Mouse (Mus musculus) MEL (cell line): ENCODE measurements around the gene Aktip. TPM values are rescaled to one million over a fixed set of nuclear protein-coding genes. Genes with fewer than 3 reads are reported as not detected.

Experiments used
- DNase-seq: peaks from one replicate; pipeline ENCODE4 v3.0.0; 2011; ENCODE audit warnings: low read depth, low spot score
- H3K27ac ChIP-seq: 2 replicates; pipeline ENCODE4 v1.5.1; 2012; ENCODE audit warnings: low read depth, mild to moderate bottlenecking, control low read depth, low read length, moderate library complexity; ENCODE audit not compliant: control insufficient read depth
- H3K27me3 ChIP-seq, 2 experiments: fragments of 150-350 bp in 1 of 2; sonication (generic) in 1 of 2; 2 replicates each; pipeline ENCODE4 v1.6.1; 2012; ENCODE audit warnings: low read length in 2 of 2, mild to moderate bottlenecking in 2 of 2, improper control_type of control experiment in 1 of 2, moderate library complexity in 1 of 2; ENCODE audit not compliant: insufficient read depth in 2 of 2, control insufficient read depth in 1 of 2
- H3K36me3 ChIP-seq, 2 experiments: 2 replicates each; pipeline ENCODE4 v1.6.1; 2012 to 2014; ENCODE audit warnings: low read length in 2 of 2, improper control_type of control experiment in 1 of 2, inconsistent platforms in 1 of 2, mild to moderate bottlenecking in 1 of 2; ENCODE audit not compliant: insufficient read depth in 2 of 2, control insufficient read depth in 1 of 2
- H3K4me1 ChIP-seq, 2 experiments: fragments of 150-350 bp in 1 of 2; sonication (generic) in 1 of 2; 2 replicates each; pipeline ENCODE4 v1.6.1; 2012; ENCODE audit warnings: low read length in 2 of 2, improper control_type of control experiment in 1 of 2, mild to moderate bottlenecking in 1 of 2; ENCODE audit not compliant: insufficient read depth in 2 of 2, control insufficient read depth in 1 of 2
- H3K4me3 ChIP-seq, 2 experiments: fragments of 150-350 bp in 1 of 2; sonication (generic) in 1 of 2; 2 replicates each; pipeline ENCODE4 v1.5.1; 2012; ENCODE audit warnings: low read depth in 2 of 2, low read length in 2 of 2, mild to moderate bottlenecking in 2 of 2, moderate library complexity in 2 of 2, control low read depth in 1 of 2, improper control_type of control experiment in 1 of 2; ENCODE audit not compliant: control insufficient read depth in 1 of 2, insufficient read depth in 1 of 2
- H3K79me2 ChIP-seq: 2 replicates; pipeline ENCODE4 v1.6.1; 2012; ENCODE audit warnings: mild to moderate bottlenecking, low read length, moderate library complexity; ENCODE audit not compliant: control insufficient read depth, poor library complexity, insufficient read depth
- H3K9ac ChIP-seq: 2 replicates; pipeline ENCODE4 v1.6.1; 2012; ENCODE audit warnings: low read depth, mild to moderate bottlenecking, control low read depth, low read length, moderate library complexity; ENCODE audit not compliant: control insufficient read depth, poor library complexity, severe bottlenecking
- H3K9me3 ChIP-seq: fragments of 150-350 bp; sonication (generic); replicated peaks from 2 replicates; pipeline ENCODE4 v1.6.1; 2012; ENCODE audit warnings: mild to moderate bottlenecking, low read length, improper control_type of control experiment, moderate library complexity; ENCODE audit not compliant: insufficient read depth
- BHLHE40 ChIP-seq: IDR thresholded peaks from 2 replicates; pipeline ENCODE4 v1.6.1; 2012; ENCODE audit warnings: low read depth, mild to moderate bottlenecking, inconsistent platforms, low read length, improper control_type of control experiment, borderline replicate concordance
- CHD1 ChIP-seq: IDR thresholded peaks from 2 replicates; pipeline ENCODE4 v1.6.1; 2012; ENCODE audit warnings: low read depth, mild to moderate bottlenecking, inconsistent platforms, low read length, improper control_type of control experiment
- EP300 ChIP-seq, 2 experiments: IDR thresholded peaks; 2 replicates each; pipeline ENCODE4 v1.6.1; 2011; ENCODE audit warnings: improper control_type of control experiment in 2 of 2, low read length in 2 of 2, low read depth in 1 of 2, mild to moderate bottlenecking in 1 of 2
- ETS1 ChIP-seq: IDR thresholded peaks from 2 replicates; pipeline ENCODE4 v1.6.1; 2012; ENCODE audit warnings: low read depth, mild to moderate bottlenecking, inconsistent platforms, low read length, improper control_type of control experiment, moderate library complexity
- GATA1 ChIP-seq: IDR thresholded peaks from 2 replicates; pipeline ENCODE4 v1.6.1; 2011; ENCODE audit warnings: low read depth, low read length, improper control_type of control experiment
- JUND ChIP-seq: IDR thresholded peaks from 2 replicates; pipeline ENCODE4 v1.6.1; 2011; ENCODE audit warnings: low read depth, mild to moderate bottlenecking, improper control_type of control experiment, low read length
- MAZ ChIP-seq: IDR thresholded peaks from 2 replicates; pipeline ENCODE4 v1.6.1; 2012; ENCODE audit warnings: low read depth, mild to moderate bottlenecking, inconsistent platforms, low read length, improper control_type of control experiment
- NELFE ChIP-seq: IDR thresholded peaks from 2 replicates; pipeline ENCODE4 v1.6.1; 2011; ENCODE audit warnings: low read depth, low read length, improper control_type of control experiment
- NRF1 ChIP-seq: IDR thresholded peaks from 2 replicates; pipeline ENCODE4 v1.6.1; 2014; ENCODE audit warnings: low read depth, mild to moderate bottlenecking, inconsistent platforms, low read length, improper control_type of control experiment, moderate library complexity; ENCODE audit not compliant: poor library complexity, insufficient read depth, severe bottlenecking
- POLR2AphosphoS2 ChIP-seq: IDR thresholded peaks from 2 replicates; pipeline ENCODE4 v1.6.1; 2011; ENCODE audit warnings: low read length, improper control_type of control experiment
- RAD21 ChIP-seq: IDR thresholded peaks from 2 replicates; pipeline ENCODE4 v1.6.1; 2011; ENCODE audit warnings: mild to moderate bottlenecking, low read depth, low read length, improper control_type of control experiment
- SIN3A ChIP-seq: IDR thresholded peaks from 2 replicates; pipeline ENCODE4 v1.6.1; 2012; ENCODE audit warnings: low read length, improper control_type of control experiment, inconsistent platforms
- TCF12 ChIP-seq: IDR thresholded peaks from 2 replicates; pipeline ENCODE4 v1.6.1; 2014; ENCODE audit warnings: low read depth, mild to moderate bottlenecking, inconsistent platforms, low read length, improper control_type of control experiment, moderate library complexity
- UBTF ChIP-seq: IDR thresholded peaks from 2 replicates; pipeline ENCODE4 v1.6.1; 2012; ENCODE audit warnings: low read depth, mild to moderate bottlenecking, inconsistent platforms, low read length, improper control_type of control experiment, moderate library complexity, borderline replicate concordance; ENCODE audit not compliant: insufficient read depth
- USF1 ChIP-seq: IDR thresholded peaks from 2 replicates; pipeline ENCODE4 v1.6.1; 2014; ENCODE audit warnings: low read depth, mild to moderate bottlenecking, inconsistent platforms, low read length, improper control_type of control experiment, moderate library complexity
- USF2 ChIP-seq, 2 experiments: IDR thresholded peaks; 2 replicates each; pipeline ENCODE4 v1.6.1; 2011 to 2012; ENCODE audit warnings: improper control_type of control experiment in 2 of 2, low read length in 2 of 2, borderline replicate concordance in 1 of 2, inconsistent platforms in 1 of 2, low read depth in 1 of 2, mild to moderate bottlenecking in 1 of 2; ENCODE audit not compliant: insufficient read depth in 1 of 2
- ZMIZ1 ChIP-seq: IDR thresholded peaks from 2 replicates; pipeline ENCODE4 v1.6.1; 2012; ENCODE audit warnings: low read depth, mild to moderate bottlenecking, inconsistent platforms, low read length, improper control_type of control experiment, moderate library complexity
- ZNF384 ChIP-seq: IDR thresholded peaks from 2 replicates; pipeline ENCODE4 v1.6.1; 2012; ENCODE audit warnings: low read depth, mild to moderate bottlenecking, inconsistent platforms, low read length, improper control_type of control experiment
- polyA plus RNA-seq, 2 experiments: library from polyadenylated mRNA; stranded (reverse) in 1 of 2; unstranded in 1 of 2; fragments of >175 nt in 1 of 2; fragments of >200 nt in 1 of 2; gene quantifications; 2 replicates each; pipeline versions ENCODE4 v1.2.1 to v1.2.4; 2012; ENCODE audit warnings: low replicate concordance in 2 of 2, low read depth in 1 of 2; ENCODE audit not compliant: insufficient read length in 2 of 2, insufficient read depth in 1 of 2, missing spikeins in 1 of 2
- total RNA-seq: library from RNA; depleted of rRNA; stranded (reverse); fragments of 300-350 nt; gene quantifications from 2 replicates; pipeline ENCODE4 v1.2.3, GENCODE M21; 2012

The Aktip gene
- total and polyA plus RNA-seq, 3 experiments: 4.6 to 8.5 TPM; not detected in 1

- no peak for DNase-seq
- Histone ChIP-seq H3K4me3 (no peak overlapping the region), H3K27ac (no peak overlapping the region), H3K9me3 (no peaks in the 10 kb centered on the region), H3K36me3 (peaks cover 0 to 8% of the 10 kb centered on the region in 2 experiments; a peak in 3 of 4 replicates), H3K79me2 (no peaks in the 10 kb centered on the region), H3K27me3 (no peaks in the 10 kb centered on the region), H3K4me1 (peaks cover 2 to 10% of the 10 kb centered on the region in 2 experiments; a peak in 3 of 4 replicates), H3K9ac (no peak overlapping the region)
- TF ChIP-seq USF2 (IDR thresholded peaks at IDR 0.05; ENCODE audit: borderline replicate concordance in 1 of 2, insufficient read depth in 1 of 2, low read depth in 1 of 2, low read length in 2 of 2): no peak
- TF ChIP-seq ZMIZ1: no peak
- TF ChIP-seq EP300 (IDR thresholded peaks at IDR 0.05; ENCODE audit: low read depth in 1 of 2, low read length in 2 of 2): no peak
- no peak for TF ChIP-seq POLR2AphosphoS2
- no peak for TF ChIP-seq TCF12
- no peak for TF ChIP-seq USF1
- TF ChIP-seq ZNF384: no peak
- no peak for TF ChIP-seq CHD1
Measured at GRCm38 (mm10) chr8:91114910-91115309, 84.9 kb downstream of the Aktip start.

GRCm38 (mm10) chr8:91114428-91114827, 85.3 kb downstream of the Aktip start:
- TF ChIP-seq JUND: no peak
- TF ChIP-seq UBTF: no peak
- no peak for TF ChIP-seq MAZ
- no peak for TF ChIP-seq ZMIZ1
- TF ChIP-seq RAD21: no peak
- no peak for TF ChIP-seq SIN3A
- no peak for TF ChIP-seq ZNF384
- TF ChIP-seq ETS1: no peak
- TF ChIP-seq BHLHE40: no peak
- TF ChIP-seq NELFE: no peak
- TF ChIP-seq NRF1: no peak
- no peak for TF ChIP-seq GATA1
- Histone ChIP-seq H3K9me3 (no peaks in the 10 kb centered on the region), H3K9ac (no peak overlapping the region), H3K4me1 (peaks cover 2 to 10% of the 10 kb centered on the region in 2 experiments; a peak in 3 of 4 replicates), H3K27ac (no peak overlapping the region), H3K4me3 (no peak overlapping the region), H3K79me2 (no peaks in the 10 kb centered on the region), H3K36me3 (peaks cover 0 to 8% of the 10 kb centered on the region in 2 experiments; a peak in 3 of 4 replicates), H3K27me3 (no peaks in the 10 kb centered on the region)
- no peak for DNase-seq
